Mouse (Mus musculus) cerebellum, adult 18-20 months (tissue): ENCODE data around the gene Fes.
A peak's percentile ranks its signal among the peaks of the same experiment; 100 is the strongest.

ENCODE experiments used
- DNase-seq, 2 experiments: peaks; one replicate each; pipeline ENCODE4 v3.0.0; 2021

The Fes gene

DNA sequence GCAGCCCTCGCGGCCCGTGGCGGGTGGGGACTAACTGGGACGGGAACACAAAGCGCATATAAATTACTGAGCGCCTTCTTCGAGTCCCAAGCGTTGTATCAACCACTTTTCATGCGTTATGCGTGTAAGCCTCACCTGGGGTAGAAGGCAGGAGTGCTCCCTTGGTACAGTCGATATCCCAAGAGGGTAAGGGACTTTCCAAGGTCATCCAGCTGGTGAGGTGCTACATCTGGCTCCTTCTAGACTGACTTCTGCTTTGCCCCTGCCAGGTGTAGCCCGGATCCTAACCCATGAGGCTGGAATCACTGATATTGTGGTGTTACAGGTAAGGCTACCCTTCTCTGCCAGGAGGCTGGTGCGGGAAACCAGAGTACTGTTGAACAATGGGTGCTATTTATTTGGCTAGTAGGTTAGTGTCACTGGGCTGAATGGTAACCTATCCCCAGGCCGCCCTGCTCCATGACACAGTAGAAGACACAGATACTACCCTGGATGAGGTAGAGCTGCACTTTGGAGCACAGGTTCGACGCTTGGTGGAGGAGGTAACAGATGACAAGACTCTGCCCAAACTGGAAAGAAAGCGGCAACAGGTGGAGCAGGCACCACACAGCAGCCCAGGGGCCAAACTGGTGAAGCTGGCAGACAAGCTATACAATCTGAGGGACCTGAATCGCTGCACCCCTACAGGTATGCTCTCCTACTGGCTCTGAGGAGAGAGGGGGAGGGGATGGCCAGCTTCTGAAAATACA, 44.3 kb downstream of the Fes start:
- no peak for DNase-seq

DNA sequence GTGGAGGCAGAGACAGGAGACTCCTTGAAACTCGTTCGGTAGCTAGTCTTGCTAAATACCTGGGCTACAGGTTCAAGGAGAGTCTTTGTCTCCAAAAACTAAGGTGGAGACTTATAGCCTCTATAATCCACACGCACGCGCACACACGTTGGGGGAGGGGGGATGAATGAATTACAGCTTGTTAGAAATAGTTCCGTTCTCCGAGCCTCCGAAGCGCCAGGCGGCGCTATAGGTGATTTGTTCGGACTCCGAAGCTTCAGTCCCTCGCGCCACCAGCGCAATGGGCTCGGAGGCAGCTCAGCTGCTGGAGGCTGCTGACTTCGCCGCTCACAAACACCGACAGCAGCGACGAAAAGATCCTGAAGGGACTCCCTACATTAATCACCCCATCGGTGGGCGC, 44.9 kb downstream of the Fes start, which contains the start of gene Hddc3:
Hddc3 (plus strand) TSS at position 247 of the 400 bp plus-strand sequence.
- peak; percentile 95 to 98 for DNase-seq

DNA sequence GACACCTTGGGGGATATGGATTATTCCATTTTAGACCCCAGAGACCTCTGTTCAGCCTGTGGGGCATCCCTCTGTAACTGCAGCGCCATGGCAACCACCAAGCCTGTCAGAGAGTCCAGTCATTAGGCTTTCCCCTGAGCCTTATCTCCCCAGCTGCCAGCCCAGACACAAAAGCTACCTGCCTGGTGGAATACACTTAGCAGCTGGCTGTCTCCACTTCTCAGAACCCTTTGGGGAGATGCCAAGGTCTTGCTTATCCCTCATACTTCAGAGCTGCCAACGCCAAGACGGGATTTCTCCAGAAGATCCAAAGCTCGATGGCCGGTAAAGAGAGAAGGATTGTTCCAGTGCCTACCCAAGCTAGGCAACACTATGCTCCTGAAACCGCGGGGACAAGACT, 46.0 kb downstream of the Fes start:
- no peak for DNase-seq

DNA sequence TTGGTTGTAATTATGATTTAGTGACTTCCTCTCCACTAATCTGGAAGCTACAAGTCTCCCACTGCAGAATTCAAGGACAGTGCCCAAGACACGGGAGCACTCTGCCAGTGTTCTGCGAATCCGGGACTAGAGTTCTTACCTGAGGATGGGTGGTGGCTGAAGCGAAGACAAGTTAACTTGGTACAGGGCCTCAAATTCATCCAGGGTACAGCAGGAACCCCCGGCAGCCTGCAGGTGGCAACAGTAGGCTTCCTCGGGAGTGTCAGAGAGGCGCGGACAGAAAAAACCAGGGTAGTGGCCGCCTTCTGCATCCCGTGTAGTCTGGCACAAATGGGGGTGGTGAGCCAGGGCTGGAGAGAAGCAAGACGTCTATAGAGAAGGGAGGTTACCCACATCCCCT, 47.0 kb downstream of the Fes start, which contains the start of gene Unc45a:
Unc45a (minus strand) TSS at position 213 of the 400 bp plus-strand sequence.
- peak; percentile 75 to 81 for DNase-seq

DNA sequence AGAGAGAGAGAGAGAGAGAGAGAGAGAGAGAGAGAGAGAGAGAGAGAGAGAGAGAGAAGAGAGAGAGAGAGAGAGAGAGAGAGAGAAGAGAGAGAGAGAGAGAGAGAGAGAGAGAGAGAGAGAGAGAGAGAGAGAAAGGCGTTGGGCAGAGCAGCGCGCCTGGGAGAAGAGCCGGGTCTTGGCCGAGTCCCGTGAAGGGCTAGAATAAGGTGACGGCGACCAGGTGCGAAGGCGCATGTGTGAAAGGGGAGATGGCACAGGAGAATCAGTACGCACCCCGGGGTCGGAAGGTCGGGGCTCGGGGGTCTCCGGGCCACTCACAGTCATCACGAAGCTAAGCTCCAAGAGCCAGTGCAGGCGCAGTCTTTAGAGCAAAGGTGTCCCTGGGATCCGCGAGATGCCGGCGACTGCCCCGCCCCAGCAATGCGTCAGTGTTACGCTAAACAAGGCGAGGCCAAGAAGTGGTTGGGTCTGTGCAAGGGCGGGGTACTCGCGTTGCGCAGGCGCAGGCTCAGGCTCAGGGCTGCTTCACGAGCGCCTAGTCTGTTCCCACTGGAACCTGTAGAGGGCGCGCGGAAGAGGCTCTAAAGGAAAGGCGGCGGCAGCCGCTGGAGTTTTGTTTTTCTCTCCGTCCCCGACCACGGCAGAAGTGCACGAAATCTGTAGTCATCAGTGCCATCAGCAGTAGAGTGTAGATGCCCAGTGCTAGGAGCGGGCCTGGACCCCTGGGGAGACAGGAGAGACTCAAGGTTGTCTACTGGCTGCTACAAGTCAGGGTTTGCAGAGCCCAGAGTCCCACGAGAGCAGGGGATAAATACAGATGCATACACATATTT, 47.7 kb downstream of the Fes start:
- DNase-seq, result peak; percentile 99 to 100

DNA sequence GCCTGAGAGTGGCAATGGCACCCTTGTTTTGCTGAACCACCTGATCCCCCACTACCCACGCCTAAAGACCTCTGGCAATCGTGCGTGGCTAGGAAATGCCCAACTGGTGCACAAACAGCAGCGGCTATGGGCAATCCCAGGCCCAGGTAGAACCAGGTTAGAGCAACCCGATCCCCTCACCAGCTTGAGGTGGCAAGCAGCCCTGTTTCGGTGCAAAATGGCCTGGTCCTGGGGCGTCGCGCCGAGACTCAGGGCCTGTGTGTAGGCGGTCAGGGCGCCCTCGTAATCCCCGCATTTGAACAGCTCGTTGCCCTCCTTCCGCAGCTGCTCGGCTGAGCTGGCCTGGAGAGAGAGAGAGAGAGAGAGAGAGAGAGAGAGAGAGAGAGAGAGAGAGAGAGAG, 48.4 kb downstream of the Fes start:
- DNase-seq, result peak; percentile 44 to 60

DNA sequence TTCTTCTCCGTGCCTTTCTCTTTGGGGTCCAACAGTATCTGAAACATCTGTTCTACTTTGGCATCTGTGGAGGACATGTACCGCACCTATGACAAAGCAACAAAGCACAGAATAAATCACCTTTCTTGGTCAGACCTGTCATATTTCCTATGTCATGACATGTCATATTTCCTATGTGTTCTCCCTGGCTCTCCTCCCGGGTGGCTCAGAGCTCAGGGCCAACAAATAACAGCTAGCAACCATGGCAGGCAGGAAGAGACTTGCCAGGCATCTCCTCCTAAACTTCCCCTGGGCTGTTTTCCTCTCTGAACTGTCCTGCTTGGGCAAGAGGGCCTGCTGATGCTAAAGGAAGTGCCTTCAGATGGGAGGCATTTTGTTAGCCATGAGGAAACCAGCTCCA, 50.8 kb downstream of the Fes start:
- no peak for DNase-seq

DNA sequence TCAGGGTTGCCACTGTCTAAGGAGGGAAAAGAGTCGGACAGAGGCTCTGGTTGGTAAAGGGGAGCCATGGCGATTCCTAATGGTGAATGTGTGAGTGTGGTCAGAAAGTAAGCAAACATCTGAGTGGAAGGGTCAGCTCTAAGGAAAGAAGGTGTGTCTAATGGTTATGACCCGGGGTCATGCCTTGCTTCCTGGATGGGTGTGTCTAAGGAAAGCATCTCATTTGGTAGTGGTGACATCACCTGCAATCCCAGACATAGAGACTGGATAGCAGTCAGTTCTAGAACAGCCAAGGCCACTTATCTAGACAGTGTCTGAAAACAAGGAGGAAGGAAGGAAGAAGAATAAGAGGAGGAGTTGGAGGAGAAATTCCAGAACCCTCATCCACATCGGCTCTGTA, 52.9 kb downstream of the Fes start:
- DNase-seq, result no peak

DNA sequence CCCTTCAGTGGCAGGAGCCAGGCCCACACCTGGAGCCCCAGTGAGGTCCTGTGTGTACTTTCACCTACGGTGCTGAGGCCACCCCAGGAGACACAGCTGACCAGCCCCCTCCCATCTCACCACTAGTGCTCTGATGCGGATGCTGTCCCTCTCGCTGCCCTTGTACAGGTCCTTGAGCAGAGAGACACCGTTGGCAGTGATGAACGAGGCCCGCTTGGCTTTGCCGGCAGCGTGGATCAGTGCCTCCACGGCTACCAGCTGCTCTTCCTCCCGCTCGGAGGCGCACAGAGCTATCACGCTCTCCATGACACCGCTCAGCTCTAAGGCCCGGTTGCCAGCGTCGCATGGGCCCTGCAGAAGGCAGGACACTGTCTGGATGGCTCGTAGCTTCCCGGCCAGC, 56.3 kb downstream of the Fes start:
- no peak for DNase-seq

DNA sequence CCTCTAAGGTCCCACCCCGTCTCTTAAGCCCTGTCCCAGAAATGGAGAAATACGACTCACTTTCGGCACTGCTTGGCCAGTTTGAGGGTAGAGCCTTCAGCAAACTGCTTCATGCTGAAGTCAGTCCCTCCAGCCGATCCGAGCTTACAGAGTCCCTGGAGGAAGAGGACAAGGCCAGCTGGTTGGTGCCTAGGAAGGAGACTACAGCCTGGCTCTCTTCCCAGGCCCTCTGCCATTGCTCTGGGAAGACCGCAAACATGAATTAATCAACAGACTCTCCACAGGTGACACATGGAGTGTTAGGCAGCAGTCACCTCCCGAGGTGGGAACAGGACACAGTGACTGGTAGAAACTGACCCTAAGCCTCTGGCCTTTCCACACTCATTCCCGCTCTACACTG, 57.5 kb downstream of the Fes start:
- DNase-seq, result peak; percentile 63 to 64
